Mouse (Mus musculus) NIH3T3 (cell line): ENCODE data around the gene Ankrd44.

Experiments used
- DNase-seq: peaks from one replicate; pipeline ENCODE4 v3.0.0-alpha.2; 2012; ENCODE audit warnings: low read depth

Gene Ankrd44

GRCm38 (mm10) chr1:54809811-54810549, 116.2 kb downstream of the Ankrd44 start:
- peak; percentile 52 for DNase-seq

- DNase-seq, result no peak
Observed at GRCm38 (mm10) chr1:54809098-54809490, 117.1 kb downstream of the Ankrd44 start.

GRCm38 (mm10) chr1:54808401-54809097, 117.6 kb downstream of the Ankrd44 start:
- DNase-seq, result no peak

- DNase-seq, result no peak
Observed at GRCm38 (mm10) chr1:54807832-54808231, 118.4 kb downstream of the Ankrd44 start.

DNA sequence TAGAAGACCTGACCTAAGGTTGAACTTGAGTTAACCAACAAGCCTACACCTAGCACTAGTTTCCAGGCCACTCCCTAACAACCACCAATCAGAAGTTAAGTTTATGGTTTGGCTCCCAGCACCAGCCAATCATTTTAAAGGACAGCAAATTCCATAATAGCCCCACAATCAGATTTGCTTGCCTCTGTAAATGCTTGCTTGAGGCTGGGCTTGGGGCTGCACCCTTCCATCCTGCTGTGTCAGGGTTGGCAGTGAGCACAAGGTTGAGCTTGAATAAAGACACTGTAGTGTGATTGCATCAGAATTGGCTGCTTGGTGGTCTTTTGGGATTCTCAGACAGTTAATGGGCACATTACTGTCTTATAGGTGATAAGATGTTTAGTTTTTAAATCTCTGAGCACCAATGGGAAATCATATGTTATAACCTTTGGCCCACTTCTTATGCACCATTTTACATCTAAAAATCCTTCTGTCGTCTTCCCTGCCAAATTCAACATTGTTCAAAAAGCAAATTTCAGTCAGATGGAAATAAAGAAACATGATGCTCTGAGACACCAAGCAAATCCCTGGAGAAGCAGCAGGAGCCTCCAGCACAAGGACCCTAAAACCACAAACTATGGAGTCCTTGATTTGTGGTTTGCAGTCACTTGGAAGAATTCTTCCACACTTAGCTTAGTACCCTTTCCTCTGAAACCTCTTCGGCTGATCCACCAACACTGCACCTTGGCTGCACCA, 119.9 kb downstream of the Ankrd44 start:
- peak; percentile 55 for DNase-seq

GRCm38 (mm10) chr1:54804406-54804805, 121.8 kb downstream of the Ankrd44 start:
- no peak for DNase-seq

- DNase-seq, result no peak
Observed at GRCm38 (mm10) chr1:54802703-54803102, 123.5 kb downstream of the Ankrd44 start.

DNA sequence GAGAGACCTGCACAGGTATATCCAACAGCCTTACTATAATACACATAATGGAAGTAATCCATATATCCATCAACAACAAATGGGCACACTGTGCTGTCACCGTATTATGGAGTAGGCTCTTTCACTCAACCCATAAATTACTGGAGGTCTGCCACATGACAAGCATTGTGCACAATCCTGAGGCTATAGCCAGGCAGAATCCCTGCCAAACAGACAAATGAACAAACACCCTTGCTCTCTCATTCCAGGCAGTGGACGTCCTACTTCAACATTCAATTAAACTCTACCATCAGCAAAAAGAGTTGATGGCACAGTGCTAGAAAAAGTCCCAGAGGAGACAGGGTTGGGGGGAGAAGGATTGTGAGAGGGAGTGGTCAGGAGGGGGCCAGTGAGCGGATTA, 124.9 kb downstream of the Ankrd44 start:
- DNase-seq, result no peak

- DNase-seq, result peak; percentile 47
Observed at GRCm38 (mm10) chr1:54799421-54799820, 126.8 kb downstream of the Ankrd44 start.

DNA sequence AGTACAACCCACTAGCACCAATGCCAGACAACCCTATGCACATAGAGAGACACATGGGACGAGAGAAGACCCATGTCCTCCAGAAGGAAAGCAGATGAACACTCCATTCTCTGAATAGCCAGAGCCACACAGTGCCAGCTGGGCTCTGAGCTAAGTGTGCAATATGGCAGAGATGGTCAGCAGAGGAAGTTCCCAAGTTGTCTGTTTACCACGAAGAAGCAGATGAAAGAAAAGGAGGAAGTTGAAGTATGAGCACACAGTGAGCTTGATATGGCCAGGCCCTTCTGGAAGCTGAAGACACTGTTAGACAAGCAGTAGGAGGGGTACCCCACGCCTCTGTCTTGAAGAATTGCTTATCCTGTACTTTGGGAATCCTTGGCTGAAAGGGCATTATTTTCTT, 127.8 kb downstream of the Ankrd44 start:
- DNase-seq, result no peak

- DNase-seq, result no peak
Observed at GRCm38 (mm10) chr1:54794709-54795108, 131.5 kb downstream of the Ankrd44 start.

DNA sequence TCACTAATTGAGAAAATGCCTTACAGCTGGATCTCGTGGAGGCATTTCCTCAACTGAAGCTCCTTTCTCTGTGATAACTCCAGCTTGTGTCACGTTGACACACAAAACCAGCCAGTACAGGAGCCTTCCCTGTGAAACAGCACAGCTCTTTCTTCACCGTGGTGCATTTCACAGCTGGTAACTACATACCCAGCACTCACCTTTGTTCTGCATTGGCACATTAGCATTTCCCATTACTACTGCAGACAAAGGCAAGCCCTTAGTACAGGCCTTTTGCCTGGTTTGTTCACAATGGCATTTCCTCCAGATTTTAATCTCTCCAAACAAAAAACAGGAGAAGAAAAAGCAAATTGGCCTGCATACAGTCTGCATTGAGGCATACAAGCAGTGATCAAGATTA, 134.8 kb downstream of the Ankrd44 start:
- DNase-seq, result no peak

DNA sequence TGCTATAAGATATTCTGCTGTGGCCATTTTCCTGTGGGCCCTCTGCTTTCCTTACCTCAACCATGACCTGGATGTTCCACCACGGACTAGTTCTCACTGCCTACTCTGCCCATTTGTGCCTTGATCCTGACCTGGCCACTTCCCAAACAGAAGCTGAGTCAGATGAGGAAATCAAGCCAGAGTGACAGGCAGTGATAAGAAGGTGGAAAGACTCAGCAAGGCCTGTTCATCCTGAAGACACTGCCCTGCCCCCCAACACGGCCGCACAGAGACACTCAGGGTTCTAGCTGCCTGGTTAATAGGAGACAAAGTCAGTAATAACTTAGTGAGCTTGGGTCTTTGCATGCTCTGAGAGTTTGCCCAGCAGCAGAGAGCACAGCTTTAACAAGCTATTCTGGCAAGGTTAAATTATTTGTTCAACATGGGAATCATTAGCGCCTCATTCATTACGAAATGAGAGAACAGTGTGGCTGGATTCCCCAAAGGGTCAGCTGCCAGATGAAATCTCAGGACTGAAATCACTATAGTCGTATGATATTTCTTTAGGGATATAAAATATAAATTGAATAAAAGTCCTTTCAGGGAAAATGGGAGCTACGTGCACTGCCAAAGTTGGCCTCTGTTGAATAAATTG, 136.7 kb downstream of the Ankrd44 start:
- DNase-seq, result peak; percentile 63

GRCm38 (mm10) chr1:54788337-54788736, 137.8 kb downstream of the Ankrd44 start:
- DNase-seq, result no peak

GRCm38 (mm10) chr1:54778151-54778550, 148.0 kb downstream of the Ankrd44 start:
- no peak for DNase-seq

GRCm38 (mm10) chr1:54777104-54777503, 149.1 kb downstream of the Ankrd44 start:
- DNase-seq, result no peak

GRCm38 (mm10) chr1:54776116-54776515, 150.1 kb downstream of the Ankrd44 start:
- DNase-seq, result no peak

DNA sequence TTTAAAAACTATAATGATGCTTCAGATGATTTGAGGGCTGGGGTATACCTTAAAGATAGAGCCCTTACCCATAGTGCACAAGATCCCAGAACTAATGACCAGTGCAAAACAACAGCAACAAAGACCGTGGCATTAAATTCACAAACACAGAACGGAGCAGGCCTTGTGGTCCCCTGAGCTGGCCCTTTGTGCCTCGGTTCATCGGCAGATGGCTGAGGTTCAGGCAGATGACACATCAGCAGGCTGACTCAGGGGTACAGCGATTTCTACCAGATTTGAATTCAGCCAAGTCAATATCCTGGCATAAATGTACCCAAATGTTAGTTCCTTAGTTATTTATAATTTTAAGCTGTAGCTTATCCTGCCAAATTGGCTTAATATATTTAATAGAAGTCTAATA, 153.3 kb downstream of the Ankrd44 start:
- DNase-seq, result no peak

DNA sequence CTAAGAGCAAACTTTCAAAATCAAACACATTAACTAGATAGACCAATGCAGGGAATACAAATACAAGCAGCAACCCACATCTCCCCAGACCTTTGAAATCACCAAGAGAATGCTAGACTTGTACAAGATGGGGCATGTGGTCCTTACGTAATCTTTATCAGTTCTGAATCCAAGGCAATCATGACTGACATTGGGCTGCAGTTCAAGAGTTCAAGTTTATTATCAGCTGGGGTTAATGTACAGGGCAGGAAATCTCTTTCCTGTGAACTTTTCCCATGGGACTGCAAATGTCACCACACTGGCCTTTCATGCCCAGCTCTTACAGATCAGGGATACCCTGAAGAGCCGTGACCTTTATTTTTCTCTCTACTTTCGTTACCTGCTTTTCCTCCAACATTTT, 154.7 kb downstream of the Ankrd44 start:
- DNase-seq, result no peak

GRCm38 (mm10) chr1:54767221-54767620, 159.0 kb downstream of the Ankrd44 start:
- DNase-seq, result no peak

DNA sequence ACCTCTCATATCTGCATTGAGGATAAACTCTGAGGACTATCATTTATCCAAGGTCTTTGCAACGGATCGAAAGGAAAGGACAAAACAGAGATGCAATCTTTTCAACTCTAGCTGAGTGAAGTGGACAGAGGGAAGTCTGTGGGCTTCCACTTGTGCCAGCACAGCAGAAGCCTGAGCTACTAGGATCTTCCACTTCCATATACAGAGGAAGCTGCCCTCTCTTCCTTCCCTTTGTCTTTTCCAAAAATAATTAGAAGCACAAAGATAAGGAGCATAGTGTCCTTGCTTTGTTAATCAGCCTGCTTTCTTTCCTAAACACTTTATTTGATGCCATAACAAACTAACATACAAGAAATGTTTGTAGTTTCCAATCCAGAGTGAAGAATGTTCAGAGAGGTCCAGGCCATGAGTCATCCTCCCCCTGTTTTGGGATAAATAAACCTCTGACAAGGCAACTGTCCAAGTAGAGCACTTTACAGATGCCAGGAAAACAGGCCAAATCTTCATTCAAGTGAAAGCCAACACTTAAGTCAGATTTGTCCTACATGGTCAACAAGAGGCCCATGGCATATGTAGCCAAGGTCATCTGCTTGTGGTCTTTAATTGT, 160.5 kb downstream of the Ankrd44 start:
- DNase-seq, result peak; percentile 93

GRCm38 (mm10) chr1:54762216-54762807, 163.9 kb downstream of the Ankrd44 start:
- no peak for DNase-seq
